Mouse (Mus musculus) thymus, postnatal 14 days (tissue): ENCODE measurements at regions not wholly inside any gene's neighbourhood (a gene's known extent, or its start where the extent isn't known, plus 50 kb on each side); places are given as distances from the start of the nearest gene placed in this dataset.
"Not testable (repeated sequence)": the region's sequence is repeated elsewhere in the genome, so short reads cannot be mapped to it uniquely, and the experiment has no call there.

Experiments used
- DNase-seq: peaks from one replicate; pipeline ENCODE4 v3.0.0; 2021

- DNase-seq, result no peak
Measured at GRCm38 (mm10) chr10:111592416-111593149, 86.5 kb downstream of the Phlda1 start.

- no peak for DNase-seq
Measured at GRCm38 (mm10) chr10:111593280-111593679, 87.2 kb downstream of the Phlda1 start.

- no peak for DNase-seq
Measured at GRCm38 (mm10) chr10:111594171-111594570, 88.1 kb downstream of the Phlda1 start.

GRCm38 (mm10) chr10:111594651-111595050 lies 88.6 kb downstream of the Phlda1 start:
- DNase-seq, result no peak

GRCm38 (mm10) chr10:111595513-111595995 lies 89.5 kb downstream of the Phlda1 start:
- DNase-seq, result no peak

- DNase-seq, result no peak
Measured at GRCm38 (mm10) chr10:111598650-111599049, 92.6 kb downstream of the Phlda1 start.

- no peak for DNase-seq
Measured at GRCm38 (mm10) chr10:111599297-111600250, 93.5 kb downstream of the Phlda1 start.

GRCm38 (mm10) chr10:111600251-111600620 lies 94.2 kb downstream of the Phlda1 start:
- no peak for DNase-seq

- DNase-seq, result peak; percentile 22
Measured at GRCm38 (mm10) chr10:111600677-111601099, 94.6 kb downstream of the Phlda1 start.

- no peak for DNase-seq
Measured at GRCm38 (mm10) chr10:111603166-111603565, 97.1 kb downstream of the Phlda1 start.

- DNase-seq, result not testable (repeated sequence)
Measured at GRCm38 (mm10) chr10:111607381-111607780, 101.3 kb downstream of the Phlda1 start.

GRCm38 (mm10) chr10:111608385-111609093 lies 102.5 kb downstream of the Phlda1 start:
- no peak for DNase-seq

GRCm38 (mm10) chr10:111609889-111610288 lies 103.8 kb downstream of the Phlda1 start:
- DNase-seq, result no peak

- no peak for DNase-seq
Measured at GRCm38 (mm10) chr10:111619627-111620270, 113.7 kb downstream of the Phlda1 start.

- no peak for DNase-seq
Measured at GRCm38 (mm10) chr10:111620927-111621676, 115.0 kb downstream of the Phlda1 start.

GRCm38 (mm10) chr10:111622789-111623188 lies 116.7 kb downstream of the Phlda1 start:
- DNase-seq, result no peak

- no peak for DNase-seq
Measured at GRCm38 (mm10) chr10:111624021-111624420, 117.9 kb downstream of the Phlda1 start.

GRCm38 (mm10) chr10:111624624-111625023 lies 118.5 kb downstream of the Phlda1 start:
- DNase-seq, result no peak

GRCm38 (mm10) chr10:111625573-111625972 lies 119.5 kb downstream of the Phlda1 start:
- DNase-seq, result no peak

GRCm38 (mm10) chr10:111626009-111626408 lies 119.9 kb downstream of the Phlda1 start:
- DNase-seq, result no peak

GRCm38 (mm10) chr10:111636283-111636682 lies 130.2 kb downstream of the Phlda1 start:
- DNase-seq, result peak; percentile 69
